Comparison of ENCODE assay signal across 9 mouse cellular contexts in genomic region chr6:91281206-91281605, GRCm38 (mm10).
DNase-seq lines count a peak whose midpoint lies in the region; ATAC-seq lines count a peak whose summit lies in the region.
"Had no signal": no experiment of that assay in that cellular context is flagged by ENCODE, and none has a peak within 500 bp of the region (broad histone marks: within the 10 kb centered on the region; RNA-seq: fewer than 3 reads in every experiment).

No protein-coding gene starts in this region.

- H3K9me3 ChIP-seq in hindbrain, embryonic 16.5 days (ENCODE audit: control insufficient read depth, low read length): no peaks in the 10 kb centered on the region
- H3K9me3 ChIP-seq: limb, embryonic 15.5 days had no signal

- H3K36me3 ChIP-seq in hindbrain, embryonic 16.5 days (ENCODE audit: control insufficient read depth, insufficient read depth, low read length): no peaks in the 10 kb centered on the region
- H3K36me3 ChIP-seq: limb, embryonic 15.5 days had no signal

- no peak overlapping the region for H3K4me3 ChIP-seq in hindbrain, embryonic 16.5 days (ENCODE audit: low read length)
- H3K4me3 ChIP-seq: limb, embryonic 15.5 days had no signal

- no peak overlapping the region for H3K4me2 ChIP-seq in hindbrain, embryonic 16.5 days (ENCODE audit: low read length)
- H3K4me2 ChIP-seq: limb, embryonic 15.5 days had no signal

- 2% methylated on average over 6 of the region's 6 CpGs for WGBS in hindbrain, embryonic 16.5 days

- H3K9ac ChIP-seq in hindbrain, embryonic 16.5 days (ENCODE audit: low read depth, low read length): no peak overlapping the region
- H3K9ac ChIP-seq: limb, embryonic 15.5 days had no signal

- ATAC-seq in hindbrain, embryonic 16.5 days: peak; percentile 19
- peak; percentile 82 for ATAC-seq in megakaryocyte progenitor cell, adult 5-6 weeks (replicated peaks; ENCODE audit: poor library complexity)

- DNase-seq in MN1 (ENCODE audit: low spot score): peak; percentile 84
- peak; percentile 91 to 96 for DNase-seq in cerebellum, adult 18-20 months
- DNase-seq in frontal cortex, postnatal 10 days (ENCODE audit: low spot score in 2 of 2): peak; percentile 72 to 89
- peak; percentile 82 for DNase-seq in left cerebral cortex, adult 11 months (ENCODE audit: low spot score)
- DNase-seq in right cerebral cortex, adult 18-20 months: peak; percentile 87
- DNase-seq in urinary bladder, postnatal 10 days (ENCODE audit: low spot score): peak; percentile 76

- peaks cover 20% of the 10 kb centered on the region for H3K4me1 ChIP-seq in hindbrain, embryonic 16.5 days (ENCODE audit: control insufficient read depth, insufficient read depth, low read depth, low read length)

- H3K27ac ChIP-seq in hindbrain, embryonic 16.5 days (ENCODE audit: low read depth, low read length): no peak overlapping the region
- H3K27ac ChIP-seq: limb, embryonic 15.5 days had no signal

- H3K27me3 ChIP-seq in hindbrain, embryonic 16.5 days (replicated peaks; ENCODE audit: control insufficient read depth, insufficient read depth, low read length): peaks cover 1% of the 10 kb centered on the region; the same call in 1 of the 2 replicates
